16 mouse cellular contexts compared by ENCODE assay signal in genomic region chr3:51361066-51361465, GRCm38 (mm10). TPM values are rescaled to one million over a fixed set of nuclear protein-coding genes. Genes with fewer than 3 reads are reported as not detected.
DNase-seq lines count a peak whose midpoint lies in the region; ATAC-seq and TF ChIP-seq lines count a peak whose summit lies in the region.
"Had no signal": no experiment of that assay in that cellular context is flagged by ENCODE, and none has a peak within 500 bp of the region (broad histone marks: within the 10 kb centered on the region; RNA-seq: fewer than 3 reads in every experiment).

No protein-coding gene starts in this region.

- no peak overlapping the region for H3K9ac ChIP-seq in intestine, embryonic 15.5 days
- H3K9ac ChIP-seq in intestine, postnatal 0 days (ENCODE audit: low read depth, low read length): no peak overlapping the region
- no peak overlapping the region for H3K9ac ChIP-seq in limb, embryonic 14.5 days (ENCODE audit: low read depth, low read length, severe bottlenecking)
- H3K9ac ChIP-seq: forebrain, embryonic 13.5 days had no signal

- no peak for TF ChIP-seq POLR2A in brain, embryonic 14.5 days (IDR thresholded peaks at IDR 0.05; ENCODE audit: borderline replicate concordance, extremely low read depth, insufficient read depth, insufficient read length, poor library complexity, severe bottlenecking)
- no peak for TF ChIP-seq POLR2A in limb, embryonic 14.5 days (IDR thresholded peaks at IDR 0.05; ENCODE audit: borderline replicate concordance, extremely low read depth, insufficient read depth, insufficient read length)

- 30% methylated on average over 9 of the region's 9 CpGs for WGBS in intestine, embryonic 15.5 days
- 31% methylated on average over 9 of the region's 9 CpGs for WGBS in intestine, postnatal 0 days
- 14% methylated on average over 9 of the region's 9 CpGs for WGBS in limb, embryonic 14.5 days

- H3K4me2 ChIP-seq in intestine, embryonic 15.5 days (replicated peaks): peak overlapping the region; percentile 14
- no peak overlapping the region for H3K4me2 ChIP-seq in intestine, postnatal 0 days (replicated peaks; ENCODE audit: low read depth)
- 0 out of 2 replicates have a peak overlapping the region, but pooled peaks have one; percentile 5 for H3K4me2 ChIP-seq in limb, embryonic 14.5 days (replicated peaks; ENCODE audit: low read depth, low read length, severe bottlenecking)
- H3K4me2 ChIP-seq: forebrain, embryonic 13.5 days had no signal

- ATAC-seq in intestine, embryonic 15.5 days: no peak
- no peak for ATAC-seq in intestine, postnatal 0 days
- no peak for ATAC-seq in limb, embryonic 14.5 days (ENCODE audit: low FRiP score, low read depth)
- ATAC-seq: CD4-positive, CD25-positive, alpha-beta regulatory T cell, adult 4 months; forebrain, embryonic 13.5 days had no signal

- H3K4me1 ChIP-seq in intestine, embryonic 15.5 days (replicated peaks): peaks cover 17% of the 10 kb centered on the region; the same call in 1 of the 2 replicates
- H3K4me1 ChIP-seq in intestine, postnatal 0 days (replicated peaks; ENCODE audit: control insufficient read depth, insufficient read depth, low read length): peaks cover 5% of the 10 kb centered on the region; the same call in 1 of the 2 replicates
- 0 out of 2 replicates have a peak, but pooled peaks cover 4% of the 10 kb centered on the region for H3K4me1 ChIP-seq in limb, embryonic 14.5 days (ENCODE audit: control insufficient read depth, insufficient read depth, low read length)

- H3K27me3 ChIP-seq in intestine, embryonic 15.5 days (replicated peaks): no peaks in the 10 kb centered on the region
- no peaks in the 10 kb centered on the region for H3K27me3 ChIP-seq in intestine, postnatal 0 days (replicated peaks; ENCODE audit: control insufficient read depth, insufficient read depth, low read length)
- H3K27me3 ChIP-seq in limb, embryonic 14.5 days (ENCODE audit: control insufficient read depth, insufficient read depth, low read length): no peaks in the 10 kb centered on the region

- no peaks in the 10 kb centered on the region for H3K9me3 ChIP-seq in intestine, embryonic 15.5 days
- no peaks in the 10 kb centered on the region for H3K9me3 ChIP-seq in intestine, postnatal 0 days (ENCODE audit: control insufficient read depth)
- H3K9me3 ChIP-seq in limb, embryonic 14.5 days (ENCODE audit: control insufficient read depth, low read length): no peaks in the 10 kb centered on the region
- H3K9me3 ChIP-seq: forebrain, embryonic 13.5 days had no signal

- no peak overlapping the region for H3K4me3 ChIP-seq in intestine, embryonic 15.5 days (replicated peaks)
- H3K4me3 ChIP-seq in intestine, postnatal 0 days (ENCODE audit: low read depth, low read length): no peak overlapping the region
- no peak overlapping the region for H3K4me3 ChIP-seq in limb, embryonic 14.5 days (replicated peaks; ENCODE audit: low read length)
- H3K4me3 ChIP-seq: forebrain, embryonic 13.5 days had no signal

- H3K27ac ChIP-seq in intestine, embryonic 15.5 days: no peak overlapping the region
- H3K27ac ChIP-seq in intestine, postnatal 0 days (ENCODE audit: low read depth, low read length): no peak overlapping the region
- no peak overlapping the region for H3K27ac ChIP-seq in limb, embryonic 14.5 days (replicated peaks; ENCODE audit: low read depth, low read length)
- H3K27ac ChIP-seq: forebrain, embryonic 13.5 days had no signal

- no peaks in the 10 kb centered on the region for H3K36me3 ChIP-seq in intestine, embryonic 15.5 days
- no peaks in the 10 kb centered on the region for H3K36me3 ChIP-seq in intestine, postnatal 0 days (ENCODE audit: control insufficient read depth, insufficient read depth)
- H3K36me3 ChIP-seq in limb, embryonic 14.5 days (ENCODE audit: control insufficient read depth, insufficient read depth, low read length): no peaks in the 10 kb centered on the region

- DNase-seq in ES-CJ7 (ENCODE audit: low read depth, low spot score): peak; percentile 93
- DNase-seq in brain, embryonic 14.5 days (ENCODE audit: low read depth): peak; percentile 23
- DNase-seq in limb, embryonic 14.5 days (ENCODE audit: low spot score): no peak
- DNase-seq in thymus, postnatal 4 days: no peak
- DNase-seq in ovary, adult 18-20 months (ENCODE audit: low spot score): no peak
- DNase-seq: cerebellum, postnatal 25 days; gastrocnemius, postnatal 10 days; heart, postnatal 36 days; kidney, postnatal 10 days; layer of hippocampus, postnatal 36 days; lung, postnatal 10 days; midbrain, embryonic 14.5 days had no signal

- no peak for TF ChIP-seq CTCF in intestine, postnatal 0 days (IDR thresholded peaks at IDR 0.05; ENCODE audit: low read depth)
- TF ChIP-seq CTCF in brain, embryonic 14.5 days (IDR thresholded peaks at IDR 0.05; ENCODE audit: borderline replicate concordance, extremely low read depth, insufficient read depth, insufficient read length): no peak

RNA-seq across cellular contexts. Expression of gene Elf2, which starts 20.6 kb away (rescaled TPM):
- 62.8 and 65.4 TPM in 2 replicates for polyA plus RNA-seq in intestine, embryonic 15.5 days (2015; fragmentation: Nextera tagmentation; extraction: Ambion mirVana)
- polyA plus RNA-seq in intestine, postnatal 0 days (2015; fragmentation: Nextera tagmentation; extraction: Ambion mirVana): 38.6 and 40.7 TPM in 2 replicates
- polyA plus RNA-seq in brain, embryonic 14.5 days (2012; rRNA removed): 60.0 and 62.9 TPM in 2 replicates
- 60.8 and 61.4 TPM in 2 replicates for polyA plus RNA-seq in limb, embryonic 14.5 days (2012; rRNA removed)
- polyA plus RNA-seq in limb, embryonic 14.5 days (2014; fragmentation: Nextera tagmentation; extraction: Ambion mirVana): 59.3 and 64.0 TPM in 2 replicates

RNA-seq across cellular contexts. Expression of gene Mgarp, which starts 35.5 kb away (rescaled TPM):
- polyA plus RNA-seq in intestine, embryonic 15.5 days (2015; fragmentation: Nextera tagmentation; extraction: Ambion mirVana): 4.0 and 7.5 TPM in 2 replicates
- 0.41 and 0.59 TPM in 2 replicates for polyA plus RNA-seq in intestine, postnatal 0 days (2015; fragmentation: Nextera tagmentation; extraction: Ambion mirVana)
- polyA plus RNA-seq in brain, embryonic 14.5 days (2012; rRNA removed): 1.2 and 1.7 TPM in 2 replicates
- 3.1 TPM in 2 replicates for polyA plus RNA-seq in limb, embryonic 14.5 days (2012; rRNA removed)
- 4.0 and 4.9 TPM in 2 replicates for polyA plus RNA-seq in limb, embryonic 14.5 days (2014; fragmentation: Nextera tagmentation; extraction: Ambion mirVana)

RNA-seq across cellular contexts. Expression of gene Ndufc1, which starts 47.7 kb away (rescaled TPM):
- polyA plus RNA-seq in intestine, embryonic 15.5 days (2015; fragmentation: Nextera tagmentation; extraction: Ambion mirVana): 798 and 916 TPM in 2 replicates
- polyA plus RNA-seq in intestine, postnatal 0 days (2015; fragmentation: Nextera tagmentation; extraction: Ambion mirVana): 1,384 and 1,395 TPM in 2 replicates
- polyA plus RNA-seq in brain, embryonic 14.5 days (2012; rRNA removed): 349 and 402 TPM in 2 replicates
- polyA plus RNA-seq in limb, embryonic 14.5 days (2012; rRNA removed): 249 and 276 TPM in 2 replicates
- 624 and 640 TPM in 2 replicates for polyA plus RNA-seq in limb, embryonic 14.5 days (2014; fragmentation: Nextera tagmentation; extraction: Ambion mirVana)

RNA-seq across cellular contexts. Expression of gene Naa15, which starts 53.9 kb away (rescaled TPM):
- polyA plus RNA-seq in intestine, embryonic 15.5 days (2015; fragmentation: Nextera tagmentation; extraction: Ambion mirVana): 45.7 and 51.6 TPM in 2 replicates
- 14.4 and 16.3 TPM in 2 replicates for polyA plus RNA-seq in intestine, postnatal 0 days (2015; fragmentation: Nextera tagmentation; extraction: Ambion mirVana)
- 25.0 and 31.7 TPM in 2 replicates for polyA plus RNA-seq in brain, embryonic 14.5 days (2012; rRNA removed)
- 22.4 and 26.9 TPM in 2 replicates for polyA plus RNA-seq in limb, embryonic 14.5 days (2012; rRNA removed)
- 37.4 and 37.8 TPM in 2 replicates for polyA plus RNA-seq in limb, embryonic 14.5 days (2014; fragmentation: Nextera tagmentation; extraction: Ambion mirVana)

Comparison
In these comparisons a context has a peak if more than half of its experiments do, and no peak if none do; other contexts are left out.
1. DNase-seq: peak in ES-CJ7 (single experiment) and brain, embryonic 14.5 days (single experiment); none in limb, embryonic 14.5 days (single experiment), thymus, postnatal 4 days (single experiment) and ovary, adult 18-20 months (single experiment).